Mouse (Mus musculus): ENCODE measurements around the gene Uba52. TPM values are rescaled to one million over a fixed set of nuclear protein-coding genes. Genes with fewer than 3 reads are reported as not detected.

Gene Uba52
- polyA plus RNA-seq, 2 experiments, result 1,113 to 1,844 TPM

GRCm38 (mm10) chr8:70500386-70501301 lies 10.0 kb downstream of the Uba52 start:
- no peak for TF ChIP-seq POLR2A (IDR thresholded peaks at IDR 0.05; ENCODE audit: borderline replicate concordance, extremely low read depth, insufficient read depth, insufficient read length)
- Histone ChIP-seq H3K4me2 (replicated peaks; ENCODE audit: low read depth, low read length, severe bottlenecking) (peak overlapping the region; percentile 20), H3K4me3 (replicated peaks; ENCODE audit: low read length) (0 out of 2 replicates have a peak overlapping the region, but pooled peaks have one; percentile 10), H3K9ac (ENCODE audit: low read depth, low read length, severe bottlenecking) (no peak overlapping the region), H3K27me3 (ENCODE audit: control insufficient read depth, insufficient read depth, low read length) (peaks cover 11% of the 10 kb centered on the region; the same call in 1 of the 2 replicates), H3K27ac (replicated peaks; ENCODE audit: low read depth, low read length) (no peak overlapping the region), H3K4me1 (ENCODE audit: control insufficient read depth, insufficient read depth, low read length) (peaks cover 54% of the 10 kb centered on the region), H3K9me3 (ENCODE audit: control insufficient read depth, low read length) (no peaks in the 10 kb centered on the region), H3K36me3 (ENCODE audit: control insufficient read depth, insufficient read depth, low read length) (no peaks in the 10 kb centered on the region)
- ATAC-seq (ENCODE audit: low FRiP score, low read depth) (no peak), DNase-seq (ENCODE audit: low spot score) (no peak)
- 16% methylated on average over 37 of the region's 39 CpGs for WGBS

GRCm38 (mm10) chr8:70495771-70496062 lies 14.9 kb downstream of the Uba52 start:
- no peak for ATAC-seq (ENCODE audit: low FRiP score, low read depth)
- Histone ChIP-seq H3K27me3 (ENCODE audit: control insufficient read depth, insufficient read depth, low read length) (peaks cover 50% of the 10 kb centered on the region), H3K4me2 (replicated peaks; ENCODE audit: low read depth, low read length, severe bottlenecking) (peak overlapping the region; percentile 91), H3K9me3 (ENCODE audit: control insufficient read depth, low read length) (no peaks in the 10 kb centered on the region), H3K27ac (replicated peaks; ENCODE audit: low read depth, low read length) (peak overlapping the region; percentile 73), H3K4me1 (ENCODE audit: control insufficient read depth, insufficient read depth, low read length) (peaks cover 50% of the 10 kb centered on the region), H3K4me3 (replicated peaks; ENCODE audit: low read length) (peak overlapping the region; percentile 55), H3K36me3 (ENCODE audit: control insufficient read depth, insufficient read depth, low read length) (no peaks in the 10 kb centered on the region), H3K9ac (ENCODE audit: low read depth, low read length, severe bottlenecking) (peak overlapping the region; percentile 52)
- DNase-seq (ENCODE audit: low spot score), result no peak
- WGBS, result 10% methylated on average over 12 of the region's 12 CpGs
- TF ChIP-seq POLR2A (IDR thresholded peaks at IDR 0.05; ENCODE audit: borderline replicate concordance, extremely low read depth, insufficient read depth, insufficient read length), result no peak

GRCm38 (mm10) chr8:70495001-70495770 lies 15.4 kb downstream of the Uba52 start:
- Histone ChIP-seq H3K4me3 (replicated peaks; ENCODE audit: low read length) (peak overlapping the region; percentile 55), H3K27me3 (ENCODE audit: control insufficient read depth, insufficient read depth, low read length) (peaks cover 51% of the 10 kb centered on the region), H3K27ac (replicated peaks; ENCODE audit: low read depth, low read length) (peak overlapping the region; percentile 73), H3K9me3 (ENCODE audit: control insufficient read depth, low read length) (no peaks in the 10 kb centered on the region), H3K36me3 (ENCODE audit: control insufficient read depth, insufficient read depth, low read length) (no peaks in the 10 kb centered on the region), H3K9ac (ENCODE audit: low read depth, low read length, severe bottlenecking) (peak overlapping the region; percentile 62), H3K4me1 (ENCODE audit: control insufficient read depth, insufficient read depth, low read length) (peaks cover 51% of the 10 kb centered on the region), H3K4me2 (replicated peaks; ENCODE audit: low read depth, low read length, severe bottlenecking) (peak overlapping the region; percentile 91)
- DNase-seq (ENCODE audit: low spot score) (no peak), ATAC-seq (ENCODE audit: low FRiP score, low read depth) (no peak)
- TF ChIP-seq POLR2A (IDR thresholded peaks at IDR 0.05; ENCODE audit: borderline replicate concordance, extremely low read depth, insufficient read depth, insufficient read length), result no peak
- under 1% methylated on average over 16 of the region's 21 CpGs for WGBS

- H3K4me3 ChIP-seq (replicated peaks; ENCODE audit: low read length), result peak overlapping the region; percentile 55
- DNase-seq (ENCODE audit: low spot score), result no peak
- H3K36me3 ChIP-seq (ENCODE audit: control insufficient read depth, insufficient read depth, low read length), result no peaks in the 10 kb centered on the region
- H3K9me3 ChIP-seq (ENCODE audit: control insufficient read depth, low read length), result no peaks in the 10 kb centered on the region
- H3K9ac ChIP-seq (ENCODE audit: low read depth, low read length, severe bottlenecking), result peak overlapping the region; percentile 62
- peak overlapping the region; percentile 73 for H3K27ac ChIP-seq (replicated peaks; ENCODE audit: low read depth, low read length)
- peaks cover 57% of the 10 kb centered on the region for H3K27me3 ChIP-seq (ENCODE audit: control insufficient read depth, insufficient read depth, low read length)
- TF ChIP-seq POLR2A (IDR thresholded peaks at IDR 0.05; ENCODE audit: borderline replicate concordance, extremely low read depth, insufficient read depth, insufficient read length), result no peak
- peaks cover 58% of the 10 kb centered on the region for H3K4me1 ChIP-seq (ENCODE audit: control insufficient read depth, insufficient read depth, low read length)
- no peak for ATAC-seq (ENCODE audit: low FRiP score, low read depth)
- 2% methylated on average over 28 of the region's 28 CpGs for WGBS
- peak overlapping the region; percentile 91 for H3K4me2 ChIP-seq (replicated peaks; ENCODE audit: low read depth, low read length, severe bottlenecking)
These were observed 16.1 kb downstream of the Uba52 start for GRCm38 (mm10) chr8:70494416-70494945.
